14 mouse cellular contexts compared by ENCODE assay signal in the genomic region with DNA sequence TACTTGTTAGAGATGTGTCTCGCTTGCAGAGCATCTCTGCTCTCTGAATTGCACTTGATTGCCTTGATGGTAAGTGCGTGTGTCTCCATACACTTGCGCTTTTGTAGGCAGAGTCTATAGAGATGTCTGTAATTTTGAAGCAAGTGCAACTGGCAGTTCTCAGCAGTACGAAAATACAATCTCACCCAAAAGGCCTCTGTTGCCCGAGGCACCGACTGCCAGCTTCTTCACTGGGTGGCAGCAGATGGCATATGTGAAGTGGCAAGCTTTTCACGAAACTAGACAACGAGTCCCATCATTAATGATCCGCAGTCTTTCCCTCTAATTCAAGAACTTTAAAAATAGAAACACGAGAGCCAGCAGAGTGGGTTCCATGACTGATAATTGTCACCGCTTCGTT. TPM values are rescaled to one million over a fixed set of nuclear protein-coding genes. Genes with fewer than 3 reads are reported as not detected.
DNase-seq lines count a peak whose midpoint lies in the region; ATAC-seq and TF ChIP-seq lines count a peak whose summit lies in the region.
"Had no signal": no experiment of that assay in that cellular context is flagged by ENCODE, and none has a peak within 500 bp of the region (broad histone marks: within the 10 kb centered on the region; RNA-seq: fewer than 3 reads in every experiment).

No protein-coding gene starts in this region.

- ATAC-seq in hindbrain, embryonic 15.5 days (ENCODE audit: low FRiP score, low read depth), result no peak
- ATAC-seq in neural tube, embryonic 15.5 days (ENCODE audit: low FRiP score), result no peak
- ATAC-seq in kidney, embryonic 15.5 days (replicated peaks; ENCODE audit: low FRiP score), result no peak
- ATAC-seq in intestine, postnatal 0 days, result no peak
- ATAC-seq: CD4-positive, CD25-positive, alpha-beta regulatory T cell, adult 4 months had no signal

- H3K9ac ChIP-seq in hindbrain, embryonic 15.5 days, result no peak overlapping the region
- no peak overlapping the region for H3K9ac ChIP-seq in neural tube, embryonic 15.5 days (replicated peaks)
- no peak overlapping the region for H3K9ac ChIP-seq in kidney, embryonic 15.5 days
- H3K9ac ChIP-seq in intestine, postnatal 0 days (ENCODE audit: low read depth, low read length), result no peak overlapping the region
- H3K9ac ChIP-seq: embryonic facial prominence, embryonic 13.5 days; liver, embryonic 13.5 days had no signal

- H3K4me2 ChIP-seq in hindbrain, embryonic 15.5 days, result no peak overlapping the region
- H3K4me2 ChIP-seq in neural tube, embryonic 15.5 days, result peak overlapping the region; percentile 20; the same call in 1 of the 2 replicates
- H3K4me2 ChIP-seq in kidney, embryonic 15.5 days, result no peak overlapping the region
- H3K4me2 ChIP-seq in intestine, postnatal 0 days (replicated peaks; ENCODE audit: low read depth), result no peak overlapping the region
- H3K4me2 ChIP-seq: embryonic facial prominence, embryonic 13.5 days; liver, embryonic 13.5 days had no signal

- peaks cover 34% of the 10 kb centered on the region for H3K4me1 ChIP-seq in cerebellum, adult 2 months (ENCODE audit: control insufficient read depth, insufficient read depth, low read length)
- H3K4me1 ChIP-seq in hindbrain, embryonic 15.5 days (replicated peaks), result peaks cover 48% of the 10 kb centered on the region
- H3K4me1 ChIP-seq in neural tube, embryonic 15.5 days, result peaks cover 44% of the 10 kb centered on the region
- H3K4me1 ChIP-seq in kidney, embryonic 15.5 days, result peaks cover 48% of the 10 kb centered on the region
- H3K4me1 ChIP-seq in intestine, postnatal 0 days (replicated peaks; ENCODE audit: control insufficient read depth, insufficient read depth, low read length), result no peaks in the 10 kb centered on the region
- H3K4me1 ChIP-seq: liver, embryonic 13.5 days; megakaryocyte, embryonic 14.5 days had no signal

- no peaks in the 10 kb centered on the region for H3K36me3 ChIP-seq in hindbrain, embryonic 15.5 days
- no peaks in the 10 kb centered on the region for H3K36me3 ChIP-seq in neural tube, embryonic 15.5 days
- no peaks in the 10 kb centered on the region for H3K36me3 ChIP-seq in kidney, embryonic 15.5 days
- no peaks in the 10 kb centered on the region for H3K36me3 ChIP-seq in intestine, postnatal 0 days (ENCODE audit: control insufficient read depth, insufficient read depth)
- H3K36me3 ChIP-seq: embryonic facial prominence, embryonic 13.5 days; liver, embryonic 13.5 days had no signal

- no peak for TF ChIP-seq POLR2A in cerebellum, adult 2 months (IDR thresholded peaks at IDR 0.05; ENCODE audit: borderline replicate concordance, insufficient read depth, low read length)

- 11% methylated on average over 12 of the region's 12 CpGs for WGBS in cerebellum, adult 2 months
- WGBS in hindbrain, embryonic 15.5 days, result 44% methylated on average over 12 of the region's 12 CpGs
- 34% methylated on average over 12 of the region's 12 CpGs for WGBS in neural tube, embryonic 15.5 days
- WGBS in kidney, embryonic 15.5 days, result 87% methylated on average over 12 of the region's 12 CpGs
- WGBS in intestine, postnatal 0 days, result 92% methylated on average over 12 of the region's 12 CpGs

- DNase-seq in layer of hippocampus, adult 2 months (ENCODE audit: low spot score in 2 of 2), result peak; percentile 49 to 70
- no peak for DNase-seq in layer of hippocampus, adult 9-10 months (ENCODE audit: low spot score)
- peak; percentile 65 to 81 for DNase-seq in cerebellum, adult 2 months
- no peak for DNase-seq in embryo, embryonic 10.5 days (ENCODE audit: low spot score)
- DNase-seq: heart, postnatal 36 days; kidney, postnatal 36 days; liver, embryonic 13.5 days had no signal

- peak overlapping the region; percentile 92 for H3K27ac ChIP-seq in layer of hippocampus, adult 2 months
- H3K27ac ChIP-seq in cerebellum, adult 2 months (ENCODE audit: insufficient read depth, low read length), result 0 out of 2 replicates have a peak overlapping the region, but pooled peaks have one; percentile 10
- H3K27ac ChIP-seq in hindbrain, embryonic 15.5 days (replicated peaks), result peak overlapping the region; percentile 49
- H3K27ac ChIP-seq in neural tube, embryonic 15.5 days (replicated peaks), result peak overlapping the region; percentile 60
- no peak overlapping the region for H3K27ac ChIP-seq in kidney, embryonic 15.5 days
- no peak overlapping the region for H3K27ac ChIP-seq in intestine, postnatal 0 days (ENCODE audit: low read depth, low read length)
- H3K27ac ChIP-seq: embryonic facial prominence, embryonic 13.5 days; liver, embryonic 13.5 days had no signal

- H3K27me3 ChIP-seq in cerebellum, adult 2 months (ENCODE audit: control insufficient read depth, insufficient read depth, low read length), result no peaks in the 10 kb centered on the region
- H3K27me3 ChIP-seq in hindbrain, embryonic 15.5 days, result no peaks in the 10 kb centered on the region
- no peaks in the 10 kb centered on the region for H3K27me3 ChIP-seq in neural tube, embryonic 15.5 days (replicated peaks)
- H3K27me3 ChIP-seq in kidney, embryonic 15.5 days, result no peaks in the 10 kb centered on the region
- no peaks in the 10 kb centered on the region for H3K27me3 ChIP-seq in intestine, postnatal 0 days (replicated peaks; ENCODE audit: control insufficient read depth, insufficient read depth, low read length)
- H3K27me3 ChIP-seq: embryonic facial prominence, embryonic 13.5 days; liver, embryonic 13.5 days; megakaryocyte, embryonic 14.5 days had no signal

- TF ChIP-seq CTCF in layer of hippocampus, adult 2 months (conservative IDR thresholded peaks at IDR 0.05), result no peak
- no peak for TF ChIP-seq CTCF in cerebellum, adult 2 months (IDR thresholded peaks at IDR 0.05; ENCODE audit: borderline replicate concordance, insufficient read depth, low read depth, low read length)
- no peak for TF ChIP-seq CTCF in intestine, postnatal 0 days (IDR thresholded peaks at IDR 0.05; ENCODE audit: low read depth)

- 0 out of 2 replicates have a peak overlapping the region, but pooled peaks have one; percentile 20 for H3K4me3 ChIP-seq in layer of hippocampus, adult 2 months
- H3K4me3 ChIP-seq in cerebellum, adult 2 months (replicated peaks; ENCODE audit: insufficient read depth, low read depth, low read length), result no peak overlapping the region
- H3K4me3 ChIP-seq in hindbrain, embryonic 15.5 days, result no peak overlapping the region
- no peak overlapping the region for H3K4me3 ChIP-seq in neural tube, embryonic 15.5 days (replicated peaks)
- H3K4me3 ChIP-seq in kidney, embryonic 15.5 days (replicated peaks), result no peak overlapping the region
- H3K4me3 ChIP-seq in intestine, postnatal 0 days (ENCODE audit: low read depth, low read length), result no peak overlapping the region
- H3K4me3 ChIP-seq: embryonic facial prominence, embryonic 13.5 days; liver, embryonic 13.5 days; megakaryocyte, embryonic 14.5 days had no signal

- no peaks in the 10 kb centered on the region for H3K9me3 ChIP-seq in hindbrain, embryonic 15.5 days
- H3K9me3 ChIP-seq in neural tube, embryonic 15.5 days (replicated peaks), result no peaks in the 10 kb centered on the region
- H3K9me3 ChIP-seq in kidney, embryonic 15.5 days (replicated peaks), result no peaks in the 10 kb centered on the region
- no peaks in the 10 kb centered on the region for H3K9me3 ChIP-seq in intestine, postnatal 0 days (ENCODE audit: control insufficient read depth)
- H3K9me3 ChIP-seq: embryonic facial prominence, embryonic 13.5 days; liver, embryonic 13.5 days; megakaryocyte, embryonic 14.5 days had no signal

RNA-seq across cellular contexts. Expression of gene Ppm1h, which starts 37.3 kb away (rescaled TPM):
- 10 to 100 TPM; 74.8 to 75.3 TPM for total RNA-seq in layer of hippocampus, adult 2 months (2021)
- 30.4 and 32.0 TPM in 2 replicates for polyA plus RNA-seq in cerebellum, adult 2 months (2012; rRNA removed)
- polyA plus RNA-seq in hindbrain, embryonic 15.5 days (2015; fragmentation: Nextera tagmentation; extraction: Ambion mirVana), result 29.4 and 31.2 TPM in 2 replicates
- polyA plus RNA-seq in neural tube, embryonic 15.5 days (2015; fragmentation: Nextera tagmentation; extraction: Ambion mirVana), result 32.6 and 35.1 TPM in 2 replicates
- 20.2 and 22.1 TPM in 2 replicates for polyA plus RNA-seq in kidney, embryonic 15.5 days (2015; fragmentation: Nextera tagmentation; extraction: Ambion mirVana)
- polyA plus RNA-seq in intestine, postnatal 0 days (2015; fragmentation: Nextera tagmentation; extraction: Ambion mirVana), result 17.9 and 20.7 TPM in 2 replicates

Comparison
In these comparisons a context has a peak if more than half of its experiments do, and no peak if none do; other contexts are left out.
1. DNase-seq: peak in layer of hippocampus, adult 2 months (2 of 2) and cerebellum, adult 2 months (2 of 2); none in layer of hippocampus, adult 9-10 months (single experiment) and embryo, embryonic 10.5 days (single experiment).
2. H3K27ac ChIP-seq: peak in layer of hippocampus, adult 2 months (single experiment), cerebellum, adult 2 months (single experiment), hindbrain, embryonic 15.5 days (single experiment) and neural tube, embryonic 15.5 days (single experiment); none in kidney, embryonic 15.5 days (single experiment) and intestine, postnatal 0 days (single experiment).